Mouse (Mus musculus): Measurements from ENCODE around the gene Mtmr6.

Gene Mtmr6

GRCm38 (mm10) chr14:60264990-60265876 is at the start of gene Mtmr6:
Gene Mtmr6 (plus strand): TSS chr14:60265228.
- peak; percentile 99 for DNase-seq (ENCODE audit: low spot score)

DNA sequence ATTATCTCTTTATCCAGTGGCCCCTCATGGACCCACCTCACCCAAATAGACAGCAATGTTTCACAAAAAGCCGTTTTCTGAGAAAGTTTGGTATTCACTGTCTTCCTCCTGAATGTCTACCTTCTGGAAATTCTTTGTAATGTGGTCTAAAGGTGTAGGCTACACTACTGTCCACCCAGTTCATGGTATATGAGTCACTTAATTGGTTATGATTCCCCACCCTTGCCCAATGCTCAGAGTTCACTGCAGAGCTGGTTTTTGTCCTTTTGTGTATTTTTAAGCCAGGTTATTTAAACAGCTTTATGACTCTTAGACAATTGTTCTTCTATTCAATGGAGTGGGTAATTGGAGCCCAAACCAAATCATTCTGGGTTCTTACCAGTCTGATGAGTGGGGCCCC is 48.9 kb upstream of the Mtmr6 start:
- no peak for DNase-seq (ENCODE audit: low spot score)

DNA sequence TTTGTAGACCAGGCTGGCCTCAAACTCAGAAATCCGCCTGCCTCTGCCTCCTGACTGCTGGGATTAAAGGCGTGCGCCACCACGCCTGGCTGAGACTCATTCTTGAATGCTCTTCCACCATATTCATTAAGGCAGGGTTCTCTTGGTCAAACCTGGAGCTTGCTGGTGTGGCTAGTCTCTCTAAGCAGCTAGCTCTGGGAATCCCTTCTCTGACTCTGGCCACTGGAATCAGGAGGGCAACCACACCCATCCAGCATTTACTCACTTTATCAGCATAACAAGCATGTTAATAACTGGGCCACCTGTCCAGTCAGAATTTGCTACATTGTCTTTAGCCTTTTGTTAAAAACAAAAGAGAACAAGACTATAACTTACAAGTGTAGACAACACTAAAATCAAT is 47.4 kb upstream of the Mtmr6 start:
- DNase-seq (ENCODE audit: low spot score), result no peak

GRCm38 (mm10) chr14:60219886-60220285 is 45.1 kb upstream of the Mtmr6 start:
- no peak for DNase-seq (ENCODE audit: low spot score)

DNA sequence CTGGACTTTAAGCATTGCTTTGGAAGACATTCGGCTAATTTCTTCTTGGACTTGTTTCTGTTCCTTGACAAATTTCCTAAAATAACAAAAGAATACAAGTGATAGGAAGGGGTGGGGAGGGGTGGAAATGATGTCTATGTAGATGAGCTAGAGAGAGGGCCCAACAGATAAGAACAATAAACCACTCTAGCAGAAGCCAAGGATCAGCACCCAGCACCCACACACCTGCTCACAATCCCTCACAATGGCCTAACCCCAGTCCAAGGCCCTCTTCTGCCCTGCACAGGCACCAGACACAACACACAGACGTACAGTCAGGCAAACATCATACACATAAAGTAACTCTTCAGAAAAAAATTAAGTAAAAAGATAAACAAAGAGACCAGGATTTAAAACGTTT is 26.5 kb upstream of the Mtmr6 start:
- DNase-seq (ENCODE audit: low spot score), result no peak

- no peak for DNase-seq (ENCODE audit: low spot score)
These were observed 14.7 kb upstream of the Mtmr6 start for GRCm38 (mm10) chr14:60250366-60250765.

- DNase-seq (ENCODE audit: low spot score), result no peak
These were observed 14.1 kb upstream of the Mtmr6 start for GRCm38 (mm10) chr14:60250879-60251278.

DNA sequence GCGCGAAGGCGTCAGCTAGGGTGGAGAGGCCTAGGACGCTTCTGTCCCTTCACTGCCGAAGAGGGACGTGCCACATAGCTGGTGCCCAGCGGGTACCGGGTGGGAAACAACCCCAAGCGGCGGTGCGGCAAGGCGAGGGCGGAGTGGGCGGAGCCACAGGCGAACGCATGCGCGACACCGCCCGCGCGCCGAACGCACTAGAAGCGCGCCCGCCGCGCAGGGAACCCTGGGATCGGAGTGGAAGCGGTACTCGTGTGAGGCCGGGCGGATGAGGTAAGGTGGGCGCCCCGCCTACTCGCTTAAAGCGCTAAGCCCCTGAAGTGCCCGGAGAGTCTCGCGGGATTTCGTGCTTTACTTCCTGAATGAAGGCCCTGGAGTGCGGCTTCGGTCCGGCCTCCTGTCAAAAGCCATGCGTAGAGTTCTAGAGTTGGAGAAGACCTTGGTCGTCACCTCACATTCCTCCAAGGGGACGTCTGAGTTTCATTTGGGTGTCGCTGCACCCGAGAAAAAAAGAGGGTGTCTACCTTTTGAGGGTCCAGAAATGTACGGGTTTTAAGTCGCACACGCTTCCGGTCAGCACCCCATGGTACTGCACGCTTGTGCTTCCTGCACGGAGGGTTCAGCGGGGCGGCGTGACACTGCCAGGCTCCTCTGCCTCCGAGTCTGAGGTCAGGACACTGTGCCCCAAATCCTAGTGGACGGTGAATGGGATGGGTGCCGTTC is 13.6 kb upstream of the Mtmr6 start, which contains the start of the genes Nupl1 and Gm49336:
Gene Nupl1, minus strand, starts transcription at position 151 of the 723 bp plus-strand sequence.
Gene Gm49336, minus strand, starts transcription at position 227 of the 723 bp plus-strand sequence.
- DNase-seq (ENCODE audit: low spot score), result peak; percentile 98

DNA sequence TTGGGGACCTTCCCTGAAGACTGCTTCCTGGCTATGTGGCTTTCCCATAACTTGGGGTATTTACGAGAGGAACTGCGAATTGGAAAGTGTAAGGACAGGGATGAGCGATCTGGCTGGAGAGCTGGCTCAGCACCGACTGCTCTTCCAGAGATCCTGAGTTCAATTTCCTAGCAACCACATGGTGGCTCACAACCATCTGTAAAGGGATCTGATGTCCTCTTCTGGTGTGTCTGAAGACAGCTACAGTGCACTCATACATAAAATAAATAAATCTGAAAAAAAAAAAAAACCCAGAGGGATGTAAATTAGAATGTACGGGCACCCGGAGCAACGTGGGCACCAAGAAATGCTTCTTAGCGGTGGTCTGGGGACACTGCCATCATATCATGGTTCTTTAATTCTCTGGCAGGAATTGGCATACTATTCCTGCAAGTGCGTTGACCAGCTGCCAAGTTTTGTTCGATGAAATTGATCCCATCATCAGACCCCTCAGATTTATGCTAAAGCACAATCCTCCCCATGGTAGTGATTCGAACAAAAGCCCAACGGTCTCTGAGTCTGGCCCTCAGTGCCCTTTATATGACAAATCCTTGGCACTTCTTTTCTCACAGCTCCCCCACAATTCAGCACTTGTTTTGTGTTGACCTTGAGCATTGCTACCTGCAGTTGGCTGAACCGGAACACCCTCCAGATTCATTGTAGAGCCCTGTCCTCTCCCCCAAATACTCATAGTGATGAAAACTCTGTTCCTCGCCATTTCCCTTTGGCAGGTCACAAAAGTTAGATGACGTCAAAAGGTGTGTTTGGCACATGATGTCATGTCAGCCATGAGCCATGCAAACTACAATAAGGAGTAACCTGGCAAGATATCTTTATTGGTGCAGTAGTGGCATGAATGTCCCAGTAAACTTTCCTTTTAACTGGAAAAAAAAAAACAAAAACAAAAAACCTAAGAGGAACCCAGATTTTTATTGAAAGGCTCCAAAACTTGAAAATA is 12.7 kb upstream of the Mtmr6 start:
- DNase-seq (ENCODE audit: low spot score), result no peak

DNA sequence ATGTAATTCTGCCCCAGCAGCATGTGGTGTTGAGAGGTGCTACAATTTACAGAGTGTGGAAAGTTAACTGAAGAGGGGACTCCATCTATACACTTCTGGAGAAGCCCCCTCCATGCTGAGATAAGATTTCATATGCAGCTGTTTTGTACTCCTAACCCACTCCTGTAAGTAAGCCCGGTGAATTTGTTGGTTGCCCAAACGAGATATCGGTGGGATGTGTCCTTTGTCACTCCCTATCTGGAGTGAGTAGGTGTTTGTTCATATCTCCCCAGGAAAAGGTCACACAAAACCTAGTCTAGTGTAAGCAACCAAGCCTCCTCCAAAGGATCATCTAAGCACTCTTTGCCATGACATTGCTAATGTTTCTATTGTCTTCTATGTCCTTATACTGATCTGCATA is 11.6 kb upstream of the Mtmr6 start:
- no peak for DNase-seq (ENCODE audit: low spot score)

GRCm38 (mm10) chr14:60254774-60255173 is 10.3 kb upstream of the Mtmr6 start:
- no peak for DNase-seq (ENCODE audit: low spot score)

DNA sequence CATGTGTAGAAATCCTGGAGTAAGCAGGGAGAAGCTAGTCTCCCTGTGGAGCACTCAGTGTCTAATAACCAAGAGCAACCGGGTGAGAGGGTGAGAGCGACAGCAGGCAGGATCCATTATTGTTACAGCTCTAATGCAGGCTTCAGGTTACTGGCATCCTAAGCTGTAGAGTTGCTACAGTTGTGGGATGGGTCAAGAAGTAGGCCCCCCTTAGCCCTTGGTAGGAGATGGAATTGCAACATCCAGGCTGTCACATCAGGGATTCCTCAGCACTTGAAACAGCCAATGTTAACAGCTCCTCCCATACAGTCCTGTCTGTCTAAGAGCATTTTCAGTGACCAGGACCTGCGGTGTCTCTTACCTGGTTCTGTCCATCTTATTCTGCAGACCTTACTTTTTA is 8.7 kb upstream of the Mtmr6 start:
- DNase-seq (ENCODE audit: low spot score), result no peak

DNA sequence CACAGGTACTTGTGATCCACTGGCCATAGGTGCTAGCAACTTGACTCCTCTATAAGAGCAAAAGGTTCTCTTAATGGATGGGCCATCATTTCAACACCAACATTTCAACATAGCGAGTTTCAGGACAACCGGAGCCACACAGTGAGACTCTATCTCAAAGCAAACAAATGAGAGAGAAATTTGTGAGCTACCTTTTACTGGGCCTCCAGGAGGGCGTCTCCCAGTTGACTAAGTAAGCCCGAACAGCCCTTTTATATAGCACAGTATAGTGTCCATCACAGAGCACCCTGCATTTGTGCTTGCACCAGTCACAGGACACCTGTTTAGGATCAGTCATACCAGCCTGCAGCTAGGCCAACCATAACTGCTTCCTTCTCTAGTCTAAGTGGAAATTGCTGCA is 7.9 kb upstream of the Mtmr6 start:
- no peak for DNase-seq (ENCODE audit: low spot score)

- no peak for DNase-seq (ENCODE audit: low spot score)
These were observed 7.2 kb upstream of the Mtmr6 start for GRCm38 (mm10) chr14:60257851-60258250.

DNA sequence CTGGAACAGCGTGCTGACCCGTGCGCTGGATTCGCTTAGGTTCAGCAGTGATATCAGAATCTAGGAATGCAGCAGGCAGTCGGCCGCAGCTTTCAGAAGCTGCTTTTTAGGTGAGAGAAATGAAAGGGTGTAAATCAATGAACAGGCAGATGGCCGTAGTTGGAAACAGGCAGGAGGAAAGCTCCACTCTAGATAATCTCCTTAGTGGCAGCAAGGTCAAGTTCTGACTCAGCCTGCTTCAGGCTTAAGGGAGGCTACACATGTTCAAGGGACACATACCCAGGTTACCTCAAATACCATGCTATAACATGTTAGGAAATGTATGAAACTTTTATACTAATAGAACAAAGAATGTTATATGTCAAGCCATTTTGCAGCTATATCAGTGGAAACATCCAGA is 2.7 kb upstream of the Mtmr6 start:
- no peak for DNase-seq (ENCODE audit: low spot score)

- DNase-seq (ENCODE audit: low spot score), result no peak
These were observed 4.3 kb downstream of the Mtmr6 start for GRCm38 (mm10) chr14:60269333-60269732.

- DNase-seq (ENCODE audit: low spot score), result no peak
These were observed 8.3 kb downstream of the Mtmr6 start for GRCm38 (mm10) chr14:60273346-60273745.

DNA sequence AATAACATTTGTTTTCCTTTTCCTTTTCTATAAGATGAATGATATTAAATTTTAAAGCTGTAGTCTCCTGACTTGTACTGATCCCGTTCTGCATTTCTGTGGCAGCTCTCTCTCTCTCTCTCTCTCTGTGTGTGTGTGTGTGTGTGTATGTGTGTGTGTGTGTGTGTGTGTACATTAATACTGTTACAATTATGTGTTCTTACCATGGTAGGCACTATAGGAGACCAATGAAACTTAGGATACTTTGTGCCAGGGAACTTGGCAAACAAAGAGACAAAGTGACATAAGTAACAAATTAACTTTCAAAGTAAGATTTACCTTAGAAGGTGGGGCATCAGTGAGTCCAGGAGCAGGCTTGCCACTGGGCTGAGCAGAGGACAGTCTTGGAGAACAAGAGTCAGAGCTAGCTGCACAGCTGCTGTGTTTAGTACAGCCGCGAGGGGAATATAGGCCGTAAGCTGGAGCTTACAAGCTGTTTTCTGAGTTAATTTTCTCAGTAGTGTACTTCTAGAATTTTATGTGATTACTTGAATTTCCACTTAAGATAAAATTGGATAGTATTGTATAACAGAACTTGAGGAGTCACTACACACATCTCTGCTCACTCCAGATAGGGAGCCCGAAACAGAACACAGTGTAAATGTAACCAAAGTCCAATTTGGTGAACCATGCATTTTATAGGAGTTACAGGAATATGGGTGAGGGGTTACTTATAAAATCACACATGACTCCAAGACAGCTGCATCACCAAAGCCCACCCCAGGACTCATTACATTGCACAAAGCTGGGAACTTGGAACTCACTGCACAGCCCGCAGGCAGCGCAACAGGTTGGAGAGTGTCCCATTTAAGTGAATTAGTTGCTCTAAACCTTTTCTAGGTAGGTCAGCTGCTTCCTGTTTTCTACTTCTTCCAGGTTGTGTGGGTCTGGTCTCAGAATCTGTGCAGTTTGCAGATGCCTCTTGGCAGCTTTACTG is 10.6 kb downstream of the Mtmr6 start:
- DNase-seq (ENCODE audit: low spot score), result no peak

DNA sequence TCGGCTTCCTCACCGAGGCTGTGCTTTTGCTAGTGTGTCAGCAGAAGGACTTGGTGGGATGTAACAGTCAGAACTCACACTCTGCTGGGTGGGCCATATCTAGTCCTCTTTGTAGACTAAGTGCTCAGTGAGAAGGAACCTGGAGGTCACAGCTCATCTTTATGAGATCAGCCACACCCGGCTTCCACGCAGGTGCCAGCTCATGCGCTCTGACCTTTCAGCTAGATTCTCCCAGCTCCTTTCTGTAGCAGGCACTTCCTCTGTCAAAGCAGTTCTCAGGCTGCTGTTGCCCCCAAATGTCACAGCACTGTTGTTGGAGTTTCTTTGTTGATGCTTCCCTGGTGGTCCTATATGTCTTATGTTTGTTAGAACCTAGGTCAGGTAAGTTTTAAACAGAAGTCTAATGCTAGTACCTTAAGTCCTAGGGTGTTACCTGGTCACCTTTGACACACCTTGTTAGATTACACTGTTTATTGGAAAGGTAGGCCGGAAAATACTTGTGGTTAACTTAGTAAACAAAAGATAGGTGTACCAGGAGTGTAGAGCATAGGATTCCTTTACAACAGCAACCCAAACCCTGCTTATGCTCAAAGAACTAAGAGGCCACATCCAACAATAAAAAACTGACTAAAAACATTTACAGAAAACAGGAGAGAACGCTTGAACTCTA is 21.3 kb downstream of the Mtmr6 start:
- DNase-seq (ENCODE audit: low spot score), result no peak

- DNase-seq (ENCODE audit: low spot score), result no peak
These were observed 25.3 kb downstream of the Mtmr6 start for GRCm38 (mm10) chr14:60290363-60290762.
